In the genomic region with DNA sequence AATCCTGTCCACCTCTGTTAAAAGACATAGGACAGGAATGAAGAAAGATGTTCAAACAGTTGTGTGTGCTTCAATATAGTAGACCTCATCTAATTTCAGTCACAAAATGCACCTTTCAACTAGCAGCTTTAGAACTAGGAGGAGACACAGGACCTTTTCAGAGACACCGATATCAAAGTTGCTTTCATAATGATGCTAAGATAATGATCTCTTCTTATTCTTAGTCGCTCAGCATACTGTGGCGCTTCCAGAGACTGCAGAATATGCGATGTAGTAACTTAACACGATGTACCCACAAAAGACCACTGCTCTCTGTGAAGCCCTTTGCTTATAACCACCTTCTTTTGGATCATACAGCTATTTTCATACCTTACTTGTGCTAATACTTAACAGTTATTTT, we compare ENCODE assay signal across 19 mouse cellular contexts.
"Had no signal": no experiment of that assay in that cellular context is flagged by ENCODE, and none has a peak within 500 bp of the region (broad histone marks: within the 10 kb centered on the region; RNA-seq: fewer than 3 reads in every experiment).

No protein-coding gene starts in this region.

- H3K4me1 ChIP-seq: lung, embryonic 15.5 days; midbrain, embryonic 13.5 days; midbrain, embryonic 15.5 days; neural tube, embryonic 13.5 days; neural tube, embryonic 15.5 days had no signal

- H3K27ac ChIP-seq: lung, embryonic 15.5 days; macrophage; midbrain, embryonic 13.5 days; midbrain, embryonic 15.5 days; neural tube, embryonic 13.5 days; neural tube, embryonic 15.5 days had no signal

- ATAC-seq: liver, postnatal 0 days; lung, postnatal 0 days; midbrain, embryonic 13.5 days; midbrain, embryonic 15.5 days had no signal

- H3K4me3 ChIP-seq: lung, embryonic 15.5 days; megakaryocyte, embryonic 14.5 days; midbrain, embryonic 13.5 days; midbrain, embryonic 15.5 days; neural tube, embryonic 13.5 days; neural tube, embryonic 15.5 days had no signal

- DNase-seq: liver, postnatal 0 days; lung, adult 2 months; lung, postnatal 14 days; lung, postnatal 36 days; retina, postnatal 1 day; right cerebral cortex, adult 18-20 months; right cerebral cortex, postnatal 25 days; right cerebral cortex, postnatal 4 days; spleen, adult 18-20 months; thymus, postnatal 14 days; thymus, postnatal 36 days had no signal

- H3K36me3 ChIP-seq: lung, embryonic 15.5 days; midbrain, embryonic 13.5 days; midbrain, embryonic 15.5 days; neural tube, embryonic 13.5 days; neural tube, embryonic 15.5 days had no signal

- H3K27me3 ChIP-seq: lung, embryonic 15.5 days; megakaryocyte, embryonic 14.5 days; midbrain, embryonic 13.5 days; midbrain, embryonic 15.5 days; neural tube, embryonic 13.5 days; neural tube, embryonic 15.5 days had no signal
